Mouse (Mus musculus) neural tube, embryonic 13.5 days (tissue): ENCODE data around the gene Neurl3. TPM values are rescaled to one million over a fixed set of nuclear protein-coding genes. Genes with fewer than 3 reads are reported as not detected.

Experiments used
- ATAC-seq: fragments of 200-750 bp; cut with Nextera tagmentation; 2 replicates; pipeline ENCODE4 v1.8.0; 2017; ENCODE audit warnings: low read depth, mild to moderate bottlenecking, moderate TSS enrichment, moderate library complexity
- H3K27ac ChIP-seq: fragments of 300-500 bp; sonication (generic); replicated peaks from 2 replicates; pipeline ENCODE4 v1.5.1; 2015; ENCODE audit warnings: moderate library complexity, mild to moderate bottlenecking, inconsistent platforms
- H3K27me3 ChIP-seq: fragments of 300-500 bp; sonication (generic); 2 replicates; pipeline ENCODE4 v1.6.1; 2015; ENCODE audit warnings: mild to moderate bottlenecking, inconsistent platforms
- H3K36me3 ChIP-seq: fragments of 300-500 bp; sonication (generic); 2 replicates; pipeline ENCODE4 v1.6.1; 2015; ENCODE audit warnings: mild to moderate bottlenecking, inconsistent platforms
- H3K4me1 ChIP-seq: fragments of 300-500 bp; sonication (generic); replicated peaks from 2 replicates; pipeline ENCODE4 v1.6.1; 2015; ENCODE audit warnings: inconsistent platforms
- H3K4me2 ChIP-seq: fragments of 300-500 bp; sonication (generic); 2 replicates; pipeline ENCODE4 v1.6.1; 2015; ENCODE audit warnings: inconsistent platforms, mild to moderate bottlenecking, moderate library complexity
- H3K4me3 ChIP-seq: fragments of 300-500 bp; sonication (generic); 2 replicates; pipeline ENCODE4 v1.5.1; 2015; ENCODE audit warnings: mild to moderate bottlenecking, inconsistent platforms
- H3K9ac ChIP-seq: fragments of 300-500 bp; sonication (generic); 2 replicates; pipeline ENCODE4 v1.6.1; 2015; ENCODE audit warnings: moderate library complexity, mild to moderate bottlenecking, inconsistent platforms
- H3K9me3 ChIP-seq: fragments of 300-500 bp; sonication (generic); 2 replicates; pipeline ENCODE4 v1.6.1; 2016; ENCODE audit warnings: inconsistent platforms
- WGBS: fragments of 180-500 bp; shearing (Covaris S2); methylation state at CpG from one replicate; pipeline ENCODE4 v1.1.7; 2015; 5-methylcytosine and 5-hydroxymethylcytosine counted together
- polyA plus RNA-seq: library from polyadenylated mRNA; unstranded; fragments of >200 nt; fragmentation: Nextera tagmentation; extraction: Ambion mirVana; gene quantifications from 2 replicates; pipeline ENCODE4 v1.2.1, GENCODE M21; 2015

Neurl3 gene
- polyA plus RNA-seq, 1 experiment from 2014 or later, result 1.0 TPM

DNA sequence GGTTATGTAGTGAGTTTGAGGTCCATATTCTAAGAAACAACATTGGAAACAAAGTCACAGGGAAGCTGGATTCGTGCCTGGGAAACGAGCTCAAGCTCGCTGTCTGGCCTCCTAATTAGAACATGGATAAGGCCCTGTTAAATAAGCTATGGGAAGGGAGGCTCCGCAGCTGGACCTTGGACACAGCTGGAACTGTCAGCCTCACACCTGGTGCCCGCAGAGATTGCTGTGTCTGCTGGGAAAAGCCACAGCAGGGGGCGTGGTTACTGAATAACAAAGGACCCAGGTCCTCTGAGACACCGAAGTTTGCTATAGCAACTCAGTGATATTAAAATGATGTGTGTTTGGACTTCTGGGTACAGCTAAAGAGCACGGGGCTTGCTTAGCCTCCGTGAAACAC, 23.1 kb downstream of the Neurl3 start:
- Histone ChIP-seq H3K4me2 (no peak overlapping the region), H3K9ac (no peak overlapping the region), H3K27ac (no peak overlapping the region), H3K27me3 (peaks cover 20% of the 10 kb centered on the region), H3K9me3 (no peaks in the 10 kb centered on the region), H3K36me3 (no peaks in the 10 kb centered on the region), H3K4me1 (peaks cover 15% of the 10 kb centered on the region), H3K4me3 (no peak overlapping the region)
- WGBS, result 4% methylated on average over 9 of the region's 9 CpGs
- no peak for ATAC-seq

DNA sequence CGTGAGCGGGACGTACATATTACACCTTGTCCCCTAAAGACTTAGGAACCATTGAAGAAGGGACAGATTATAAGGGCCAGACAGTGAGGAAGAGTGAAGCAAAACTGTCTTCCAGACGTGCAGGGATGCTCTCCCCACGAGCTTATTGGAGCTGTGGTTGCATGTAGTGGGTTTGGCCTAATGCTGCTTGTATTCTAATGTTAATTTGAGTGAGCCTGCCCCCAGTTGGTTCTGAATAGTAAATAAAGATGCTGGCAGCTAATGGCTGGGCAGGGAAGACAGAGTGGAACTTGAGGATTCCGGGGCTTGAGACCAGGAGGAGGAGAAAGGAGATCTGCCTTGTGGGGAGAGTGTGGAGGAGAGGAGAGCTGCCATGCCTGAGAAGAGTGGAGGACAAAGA, 27.8 kb downstream of the Neurl3 start:
- ATAC-seq, result no peak
- Histone ChIP-seq H3K4me1 (peaks cover 20% of the 10 kb centered on the region), H3K9me3 (no peaks in the 10 kb centered on the region), H3K4me3 (no peak overlapping the region), H3K27ac (no peak overlapping the region), H3K36me3 (no peaks in the 10 kb centered on the region), H3K4me2 (no peak overlapping the region), H3K27me3 (no peaks in the 10 kb centered on the region), H3K9ac (no peak overlapping the region)
- WGBS, result 46% methylated on average over 6 of the region's 6 CpGs

GRCm38 (mm10) chr1:36244828-36245215, 29.7 kb downstream of the Neurl3 start:
- Histone ChIP-seq H3K9ac (no peak overlapping the region), H3K4me1 (peaks cover 29% of the 10 kb centered on the region), H3K4me2 (peak overlapping the region; percentile 84), H3K27me3 (no peaks in the 10 kb centered on the region), H3K36me3 (no peaks in the 10 kb centered on the region), H3K9me3 (no peaks in the 10 kb centered on the region), H3K27ac (0 out of 2 replicates have a peak overlapping the region, but pooled peaks have one; percentile 88), H3K4me3 (0 out of 2 replicates have a peak overlapping the region, but pooled peaks have one; percentile 94)
- ATAC-seq, result no peak
- 86% methylated on average over 4 of the region's 4 CpGs for WGBS

DNA sequence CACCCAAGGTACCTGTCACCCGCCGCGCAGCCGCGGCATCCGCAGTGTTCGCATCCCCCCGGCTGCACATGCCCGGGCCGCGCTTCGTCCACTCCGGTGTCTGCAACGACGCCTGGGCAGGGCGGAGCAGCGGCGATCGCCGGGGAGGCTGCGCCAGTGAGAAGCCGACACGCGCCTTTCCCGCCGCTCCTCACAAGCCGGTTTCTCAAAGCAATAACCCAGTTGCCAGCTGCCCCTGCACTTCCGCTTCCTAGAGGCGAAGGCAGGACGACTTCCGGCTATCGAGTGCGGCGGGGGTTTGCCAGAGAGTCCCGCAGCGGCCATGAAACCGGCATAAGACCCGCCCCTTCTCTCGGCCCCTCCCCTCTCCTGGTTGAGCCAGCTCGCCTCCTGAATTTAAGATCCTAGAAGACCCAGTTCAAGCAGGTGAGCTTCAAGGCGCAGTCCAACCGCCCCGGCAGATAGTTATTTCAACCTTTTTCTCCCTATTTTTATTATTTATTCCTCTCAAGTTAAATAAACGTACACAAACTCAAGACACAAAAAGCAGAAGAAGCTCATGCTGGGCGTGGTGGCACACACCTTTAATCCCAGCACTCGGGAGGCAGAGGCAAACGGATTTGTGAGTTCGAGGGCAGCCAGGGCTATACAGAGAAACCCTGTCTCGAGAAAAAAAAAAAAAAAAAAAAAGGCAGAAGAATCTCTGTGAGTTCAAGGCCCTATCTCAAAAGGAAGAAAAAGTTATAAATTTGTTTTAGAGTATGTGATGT, 30.2 kb downstream of the Neurl3 start, which contains the start of gene Uggt1:
TSS of gene Uggt1 (minus strand) at position 663 of the 770 bp plus-strand sequence.
- Histone ChIP-seq H3K27me3 (no peaks in the 10 kb centered on the region), H3K4me2 (peak within 1 kb of the TSS; percentile 84), H3K9me3 (no peaks in the 10 kb centered on the region), H3K4me1 (peaks cover 35% of the 10 kb centered on the region), H3K27ac (peak within 1 kb of the TSS; percentile 88), H3K9ac (peak within 1 kb of the TSS; percentile 86), H3K36me3 (no peaks in the 10 kb centered on the region), H3K4me3 (peak within 1 kb of the TSS; percentile 94)
- 3% methylated on average over 49 of the region's 49 CpGs for WGBS
- peak; percentile 98 for ATAC-seq

DNA sequence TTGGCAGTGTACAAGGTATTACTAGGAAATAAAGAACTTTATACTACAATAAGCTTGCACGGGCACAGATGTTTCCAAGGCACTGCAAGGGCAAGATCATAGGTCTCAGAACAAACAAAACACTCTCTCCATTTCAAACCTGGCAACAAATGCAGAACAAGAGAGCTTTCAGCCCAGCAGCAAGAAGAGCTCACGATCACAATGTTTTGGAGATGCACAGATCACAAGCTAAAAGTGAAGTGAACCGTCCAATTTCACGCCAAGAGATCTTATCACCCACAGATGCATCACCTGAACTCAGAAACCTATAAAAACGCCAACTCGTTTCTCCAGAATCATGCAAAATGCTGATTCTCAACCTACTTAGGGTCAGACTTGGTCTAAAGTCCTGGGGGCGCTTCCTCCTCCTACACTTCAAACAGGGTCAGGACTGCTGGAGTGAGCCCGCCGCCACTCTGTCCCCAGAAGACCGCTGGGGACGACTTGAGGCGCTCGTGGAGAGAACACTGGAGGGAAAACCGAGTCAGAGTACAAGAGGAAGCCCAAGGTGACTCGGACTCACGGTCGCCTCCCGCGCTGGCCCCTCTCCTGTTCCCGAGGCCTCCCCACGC, 30.9 kb downstream of the Neurl3 start:
- peak overlapping the region; percentile 94 for H3K4me3 ChIP-seq
- ATAC-seq, result peak; percentile 70; the same call in 1 of the 2 replicates
- H3K36me3 ChIP-seq, result no peaks in the 10 kb centered on the region
- 4% methylated on average over 21 of the region's 21 CpGs for WGBS
- peak overlapping the region; percentile 88 for H3K27ac ChIP-seq
- H3K4me1 ChIP-seq, result peaks cover 38% of the 10 kb centered on the region
- no peaks in the 10 kb centered on the region for H3K27me3 ChIP-seq
- no peaks in the 10 kb centered on the region for H3K9me3 ChIP-seq
- peak overlapping the region; percentile 84 for H3K4me2 ChIP-seq
- peak overlapping the region; percentile 86 for H3K9ac ChIP-seq

- H3K9ac ChIP-seq, result no peak overlapping the region
- no peak overlapping the region for H3K27ac ChIP-seq
- H3K4me1 ChIP-seq, result peaks cover 41% of the 10 kb centered on the region
- H3K4me3 ChIP-seq, result no peak overlapping the region
- no peaks in the 10 kb centered on the region for H3K36me3 ChIP-seq
- 0 out of 2 replicates have a peak overlapping the region, but pooled peaks have one; percentile 84 for H3K4me2 ChIP-seq
- no peaks in the 10 kb centered on the region for H3K27me3 ChIP-seq
- 75% methylated on average over 15 of the region's 15 CpGs for WGBS
- no peak for ATAC-seq
- H3K9me3 ChIP-seq, result no peaks in the 10 kb centered on the region
Measured at GRCm38 (mm10) chr1:36241903-36242429, 32.5 kb downstream of the Neurl3 start.

DNA sequence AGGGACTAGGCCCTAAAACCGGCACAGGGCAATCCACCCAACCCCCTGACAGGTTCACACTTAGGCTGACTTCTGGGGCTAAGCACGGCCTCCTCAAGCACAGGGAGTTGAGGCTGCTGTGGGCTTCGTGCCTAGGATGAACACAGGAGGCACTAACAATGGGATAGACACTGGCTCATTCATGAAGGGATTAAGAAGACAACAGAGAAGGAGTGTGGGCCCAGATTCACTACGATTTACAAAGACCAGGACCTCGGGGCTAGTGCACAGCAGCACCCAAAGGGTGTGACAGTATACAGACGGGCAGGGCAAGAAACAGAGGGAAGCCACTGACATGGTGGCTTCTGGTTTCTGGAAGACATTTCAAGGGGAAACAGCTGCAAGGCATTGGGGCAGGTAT, 34.3 kb downstream of the Neurl3 start:
- no peak for ATAC-seq
- H3K4me2 ChIP-seq, result no peak overlapping the region
- H3K36me3 ChIP-seq, result no peaks in the 10 kb centered on the region
- no peaks in the 10 kb centered on the region for H3K27me3 ChIP-seq
- no peak overlapping the region for H3K4me3 ChIP-seq
- H3K27ac ChIP-seq, result no peak overlapping the region
- H3K9ac ChIP-seq, result no peak overlapping the region
- WGBS, result 75% methylated on average over 6 of the region's 6 CpGs
- peaks cover 41% of the 10 kb centered on the region for H3K4me1 ChIP-seq
- H3K9me3 ChIP-seq, result no peaks in the 10 kb centered on the region

- ATAC-seq, result no peak
- H3K36me3 ChIP-seq, result peaks cover 6% of the 10 kb centered on the region
- H3K4me3 ChIP-seq, result no peak overlapping the region
- WGBS, result 87% methylated on average over 10 of the region's 10 CpGs
- H3K4me1 ChIP-seq, result peaks cover 41% of the 10 kb centered on the region
- H3K27ac ChIP-seq, result no peak overlapping the region
- no peak overlapping the region for H3K9ac ChIP-seq
- H3K9me3 ChIP-seq, result no peaks in the 10 kb centered on the region
- H3K4me2 ChIP-seq, result no peak overlapping the region
- no peaks in the 10 kb centered on the region for H3K27me3 ChIP-seq
Measured at GRCm38 (mm10) chr1:36239396-36239795, 35.1 kb downstream of the Neurl3 start.

DNA sequence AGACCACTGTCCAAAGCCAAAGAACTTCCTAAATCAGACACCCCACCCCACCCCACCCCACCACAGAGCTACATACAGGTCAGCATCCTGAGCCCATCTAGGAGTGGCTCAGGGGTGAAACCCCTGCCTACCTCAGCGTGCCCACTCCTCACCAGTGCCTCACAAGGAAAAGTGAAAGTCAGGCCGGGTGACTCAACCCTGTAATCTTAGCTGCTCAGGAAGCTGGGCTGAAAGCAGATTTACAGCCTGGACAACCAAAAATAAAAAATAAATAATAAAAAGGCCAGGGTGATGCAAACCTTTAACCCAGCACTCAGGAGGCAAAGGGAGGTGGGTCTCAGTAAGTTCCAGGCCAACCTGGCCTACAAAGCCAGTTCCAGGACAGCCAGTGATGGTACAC, 38.6 kb downstream of the Neurl3 start:
- Histone ChIP-seq H3K27me3 (no peaks in the 10 kb centered on the region), H3K9me3 (no peaks in the 10 kb centered on the region), H3K9ac (no peak overlapping the region), H3K36me3 (peaks cover 27% of the 10 kb centered on the region), H3K4me2 (no peak overlapping the region), H3K4me1 (peaks cover 17% of the 10 kb centered on the region), H3K27ac (no peak overlapping the region), H3K4me3 (no peak overlapping the region)
- 89% methylated on average over 2 of the region's 2 CpGs for WGBS
- ATAC-seq, result no peak

DNA sequence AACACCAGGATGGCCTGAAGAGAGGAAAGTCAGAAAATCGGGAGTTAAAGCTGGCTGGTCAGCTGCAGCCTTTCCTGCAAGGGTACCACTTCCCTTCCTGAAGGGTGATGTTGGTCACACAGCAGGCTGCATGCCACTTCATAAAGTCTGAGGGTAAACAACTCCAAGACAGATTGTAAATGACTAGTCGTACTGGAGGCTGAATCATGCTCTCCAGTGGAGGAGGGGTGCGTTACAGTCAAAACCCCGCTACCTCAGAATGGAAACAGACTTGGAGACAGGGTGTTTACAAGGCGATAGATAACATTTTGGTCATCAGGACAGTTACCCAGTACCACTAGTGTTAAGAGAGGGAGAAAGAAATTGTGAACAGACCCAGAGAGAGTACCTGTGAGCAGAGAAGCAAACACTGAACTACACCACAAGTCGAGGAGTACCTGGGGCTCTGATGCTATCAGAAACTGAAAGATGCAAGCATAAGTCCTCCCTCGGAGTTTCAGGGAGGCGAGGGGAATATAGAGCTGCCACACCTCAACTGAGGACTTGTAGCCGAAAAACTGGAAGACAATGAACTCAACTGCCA, 39.3 kb downstream of the Neurl3 start:
- Histone ChIP-seq H3K4me1 (peaks cover 13% of the 10 kb centered on the region), H3K4me2 (no peak overlapping the region)
- WGBS, result 89% methylated on average over 9 of the region's 9 CpGs

GRCm38 (mm10) chr1:36233218-36233617, 41.3 kb downstream of the Neurl3 start:
- no peak overlapping the region for H3K27ac ChIP-seq
- ATAC-seq, result no peak
- H3K27me3 ChIP-seq, result no peaks in the 10 kb centered on the region
- no peaks in the 10 kb centered on the region for H3K9me3 ChIP-seq
- no peaks in the 10 kb centered on the region for H3K4me1 ChIP-seq
- H3K4me2 ChIP-seq, result no peak overlapping the region
- H3K9ac ChIP-seq, result no peak overlapping the region
- 90% methylated on average over 6 of the region's 6 CpGs for WGBS
- H3K36me3 ChIP-seq, result peaks cover 45% of the 10 kb centered on the region
- no peak overlapping the region for H3K4me3 ChIP-seq

More for the DNA sequence above, 39.3 kb downstream of the Neurl3 start:
- Histone ChIP-seq H3K4me3 (no peak overlapping the region), H3K27ac (no peak overlapping the region), H3K27me3 (no peaks in the 10 kb centered on the region), H3K36me3 (peaks cover 31% of the 10 kb centered on the region), H3K9me3 (no peaks in the 10 kb centered on the region), H3K9ac (no peak overlapping the region)
- ATAC-seq, result no peak
